Mouse (Mus musculus): ENCODE measurements at regions not wholly inside any gene's neighbourhood (a gene's known extent, or its start where the extent isn't known, plus 50 kb on each side); places are given as distances from the start of the nearest gene placed in this dataset.
"Not testable (repeated sequence)": the region's sequence is repeated elsewhere in the genome, so short reads cannot be mapped to it uniquely, and the experiment has no call there.

GRCm38 (mm10) chr7:96061599-96061998 lies 109.4 kb upstream of the Tenm4 start:
- TF ChIP-seq CTCF (IDR thresholded peaks at IDR 0.05); EP300 (IDR thresholded peaks at IDR 0.05; ENCODE audit: insufficient read depth, low read depth, low read length); POLR2A (IDR thresholded peaks at IDR 0.05; ENCODE audit: insufficient read depth, low read depth, low read length): not testable (repeated sequence)
